Mouse (Mus musculus) limb, embryonic 15.5 days (tissue): ENCODE data around the gene Zap70. TPM values are rescaled to one million over a fixed set of nuclear protein-coding genes. Genes with fewer than 3 reads are reported as not detected.

Source experiments
- ATAC-seq: fragments of 200-750 bp; cut with Nextera tagmentation; 2 replicates; pipeline ENCODE4 v1.8.0; 2017; ENCODE audit warnings: low read depth, moderate TSS enrichment; ENCODE audit not compliant: insufficient number of reproducible peaks, low FRiP score, low TSS enrichment
- H3K27ac ChIP-seq: fragments of 300-500 bp; sonication (generic); 2 replicates; pipeline ENCODE4 v1.5.1; 2015; ENCODE audit warnings: moderate library complexity, mild to moderate bottlenecking, inconsistent platforms
- H3K27me3 ChIP-seq: fragments of 300-500 bp; sonication (generic); 2 replicates; pipeline ENCODE4 v1.6.1; 2015; ENCODE audit warnings: inconsistent platforms
- H3K36me3 ChIP-seq: fragments of 300-500 bp; sonication (generic); 2 replicates; pipeline ENCODE4 v1.6.1; 2015; ENCODE audit warnings: inconsistent platforms
- H3K4me1 ChIP-seq: fragments of 300-500 bp; sonication (generic); 2 replicates; pipeline ENCODE4 v1.6.1; 2015; ENCODE audit warnings: inconsistent platforms
- H3K4me2 ChIP-seq: fragments of 300-500 bp; sonication (generic); 2 replicates; pipeline ENCODE4 v1.6.1; 2015; ENCODE audit warnings: mild to moderate bottlenecking, inconsistent platforms
- H3K4me3 ChIP-seq: fragments of 300-500 bp; sonication (generic); 2 replicates; pipeline ENCODE4 v1.5.1; 2015; ENCODE audit warnings: mild to moderate bottlenecking, inconsistent platforms
- H3K9ac ChIP-seq: fragments of 300-500 bp; sonication (generic); 2 replicates; pipeline ENCODE4 v1.6.1; 2015; ENCODE audit warnings: inconsistent platforms
- H3K9me3 ChIP-seq: fragments of 300-500 bp; sonication (generic); 2 replicates; pipeline ENCODE4 v1.6.1; 2016; ENCODE audit warnings: inconsistent platforms
- WGBS: fragments of 180-500 bp; shearing (Covaris S2); methylation state at CpG from one replicate; pipeline ENCODE4 v1.1.7; 2015; 5-methylcytosine and 5-hydroxymethylcytosine counted together
- polyA plus RNA-seq: library from polyadenylated mRNA; unstranded; fragments of >200 nt; fragmentation: Nextera tagmentation; extraction: Ambion mirVana; gene quantifications from 2 replicates; pipeline ENCODE4 v1.2.1, GENCODE M21; 2015

Gene Zap70
- polyA plus RNA-seq, 1 experiment from 2014 or later = 0.68 TPM

GRCm38 (mm10) chr1:36753932-36754675 is 7.5 kb upstream of the Zap70 start:
- no peak for ATAC-seq
- H3K27me3 ChIP-seq = no peaks in the 10 kb centered on the region
- no peaks in the 10 kb centered on the region for H3K9me3 ChIP-seq
- H3K27ac ChIP-seq = no peak overlapping the region
- H3K9ac ChIP-seq = no peak overlapping the region
- no peak overlapping the region for H3K4me3 ChIP-seq
- WGBS = 63% methylated on average over 6 of the region's 6 CpGs
- H3K36me3 ChIP-seq = no peaks in the 10 kb centered on the region
- no peak overlapping the region for H3K4me2 ChIP-seq
- H3K4me1 ChIP-seq = no peaks in the 10 kb centered on the region

- Histone ChIP-seq H3K4me2 (no peak overlapping the region), H3K9me3 (no peaks in the 10 kb centered on the region), H3K36me3 (no peaks in the 10 kb centered on the region), H3K27me3 (no peaks in the 10 kb centered on the region), H3K27ac (no peak overlapping the region), H3K4me3 (no peak overlapping the region), H3K4me1 (no peaks in the 10 kb centered on the region), H3K9ac (no peak overlapping the region)
- no peak for ATAC-seq
- 76% methylated on average over 9 of the region's 9 CpGs for WGBS
Measured at GRCm38 (mm10) chr1:36758553-36758952, 3.0 kb upstream of the Zap70 start.

GRCm38 (mm10) chr1:36759076-36759475 is 2.5 kb upstream of the Zap70 start:
- no peak overlapping the region for H3K9ac ChIP-seq
- no peaks in the 10 kb centered on the region for H3K36me3 ChIP-seq
- no peak overlapping the region for H3K27ac ChIP-seq
- no peak overlapping the region for H3K4me2 ChIP-seq
- H3K4me1 ChIP-seq = no peaks in the 10 kb centered on the region
- 82% methylated on average over 18 of the region's 18 CpGs for WGBS
- H3K9me3 ChIP-seq = no peaks in the 10 kb centered on the region
- no peak overlapping the region for H3K4me3 ChIP-seq
- no peaks in the 10 kb centered on the region for H3K27me3 ChIP-seq
- no peak for ATAC-seq

GRCm38 (mm10) chr1:36760401-36760800 is 1.2 kb upstream of the Zap70 start:
- no peaks in the 10 kb centered on the region for H3K4me1 ChIP-seq
- no peaks in the 10 kb centered on the region for H3K9me3 ChIP-seq
- ATAC-seq = no peak
- no peak overlapping the region for H3K4me2 ChIP-seq
- H3K27ac ChIP-seq = no peak overlapping the region
- no peaks in the 10 kb centered on the region for H3K27me3 ChIP-seq
- no peak overlapping the region for H3K9ac ChIP-seq
- no peaks in the 10 kb centered on the region for H3K36me3 ChIP-seq
- 76% methylated on average over 9 of the region's 9 CpGs for WGBS
- no peak overlapping the region for H3K4me3 ChIP-seq

GRCm38 (mm10) chr1:36761061-36761460 is 537 bp upstream of the Zap70 start:
- H3K36me3 ChIP-seq = no peaks in the 10 kb centered on the region
- H3K4me1 ChIP-seq = no peaks in the 10 kb centered on the region
- no peaks in the 10 kb centered on the region for H3K27me3 ChIP-seq
- H3K27ac ChIP-seq = no peak overlapping the region
- no peaks in the 10 kb centered on the region for H3K9me3 ChIP-seq
- ATAC-seq = no peak
- no peak overlapping the region for H3K4me2 ChIP-seq
- H3K4me3 ChIP-seq = no peak overlapping the region
- no peak overlapping the region for H3K9ac ChIP-seq
- WGBS = 82% methylated on average over 8 of the region's 8 CpGs

GRCm38 (mm10) chr1:36766431-36767205 is 5.0 kb downstream of the Zap70 start:
- H3K27me3 ChIP-seq = peaks cover 8% of the 10 kb centered on the region

GRCm38 (mm10) chr1:36767321-36767720 is 5.7 kb downstream of the Zap70 start:
- peaks cover 7% of the 10 kb centered on the region; the same call in 1 of the 2 replicates for H3K4me1 ChIP-seq
- ATAC-seq = no peak
- H3K4me3 ChIP-seq = no peak overlapping the region
- no peaks in the 10 kb centered on the region for H3K36me3 ChIP-seq
- WGBS = 39% methylated on average over 10 of the region's 10 CpGs
- H3K9me3 ChIP-seq = no peaks in the 10 kb centered on the region
- H3K27me3 ChIP-seq = peaks cover 8% of the 10 kb centered on the region
- H3K4me2 ChIP-seq = no peak overlapping the region
- no peak overlapping the region for H3K27ac ChIP-seq
- H3K9ac ChIP-seq = no peak overlapping the region

More at GRCm38 (mm10) chr1:36766431-36767205, 5.0 kb downstream of the Zap70 start:
- no peak overlapping the region for H3K4me3 ChIP-seq
- WGBS = 46% methylated on average over 4 of the region's 4 CpGs
- no peaks in the 10 kb centered on the region for H3K9me3 ChIP-seq
- no peaks in the 10 kb centered on the region for H3K36me3 ChIP-seq
- H3K4me1 ChIP-seq = peaks cover 7% of the 10 kb centered on the region; the same call in 1 of the 2 replicates
- ATAC-seq = no peak
- H3K9ac ChIP-seq = no peak overlapping the region
- no peak overlapping the region for H3K4me2 ChIP-seq
- H3K27ac ChIP-seq = peak overlapping the region; percentile 33; the same call in 1 of the 2 replicates

- Histone ChIP-seq H3K9me3 (no peaks in the 10 kb centered on the region), H3K4me3 (no peak overlapping the region), H3K27me3 (peaks cover 8% of the 10 kb centered on the region), H3K4me2 (no peak overlapping the region), H3K27ac (no peak overlapping the region), H3K36me3 (no peaks in the 10 kb centered on the region), H3K4me1 (peaks cover 7% of the 10 kb centered on the region; the same call in 1 of the 2 replicates), H3K9ac (no peak overlapping the region)
- ATAC-seq = no peak
- WGBS = 64% methylated on average over 5 of the region's 5 CpGs
Measured at GRCm38 (mm10) chr1:36768786-36769185, 7.2 kb downstream of the Zap70 start.

GRCm38 (mm10) chr1:36769951-36770350 is 8.4 kb downstream of the Zap70 start:
- no peak overlapping the region for H3K4me3 ChIP-seq
- no peak overlapping the region for H3K9ac ChIP-seq
- WGBS = 86% methylated on average over 1 of the region's 1 CpGs
- H3K36me3 ChIP-seq = no peaks in the 10 kb centered on the region
- H3K4me1 ChIP-seq = peaks cover 7% of the 10 kb centered on the region; the same call in 1 of the 2 replicates
- H3K27ac ChIP-seq = no peak overlapping the region
- H3K9me3 ChIP-seq = no peaks in the 10 kb centered on the region
- H3K4me2 ChIP-seq = no peak overlapping the region
- no peak for ATAC-seq
- peaks cover 8% of the 10 kb centered on the region for H3K27me3 ChIP-seq

GRCm38 (mm10) chr1:36770998-36771397 is 9.4 kb downstream of the Zap70 start:
- Histone ChIP-seq H3K27ac (no peak overlapping the region), H3K27me3 (peaks cover 8% of the 10 kb centered on the region), H3K4me3 (peak overlapping the region; percentile 32), H3K4me1 (peaks cover 7% of the 10 kb centered on the region; the same call in 1 of the 2 replicates), H3K9me3 (no peaks in the 10 kb centered on the region), H3K36me3 (no peaks in the 10 kb centered on the region), H3K4me2 (peak overlapping the region; percentile 55), H3K9ac (no peak overlapping the region)
- ATAC-seq = no peak
- WGBS = 16% methylated on average over 27 of the region's 27 CpGs

GRCm38 (mm10) chr1:36772198-36772934 is 10.8 kb downstream of the Zap70 start:
- Histone ChIP-seq H3K4me2 (no peak overlapping the region), H3K36me3 (no peaks in the 10 kb centered on the region), H3K4me1 (peaks cover 7% of the 10 kb centered on the region; the same call in 1 of the 2 replicates), H3K9me3 (no peaks in the 10 kb centered on the region), H3K27ac (no peak overlapping the region), H3K27me3 (peaks cover 8% of the 10 kb centered on the region), H3K9ac (no peak overlapping the region), H3K4me3 (no peak overlapping the region)
- WGBS = 85% methylated on average over 9 of the region's 9 CpGs
- ATAC-seq = no peak
